Mouse (Mus musculus): Measurements from ENCODE around the gene Adamts16.

Gene Adamts16

DNA sequence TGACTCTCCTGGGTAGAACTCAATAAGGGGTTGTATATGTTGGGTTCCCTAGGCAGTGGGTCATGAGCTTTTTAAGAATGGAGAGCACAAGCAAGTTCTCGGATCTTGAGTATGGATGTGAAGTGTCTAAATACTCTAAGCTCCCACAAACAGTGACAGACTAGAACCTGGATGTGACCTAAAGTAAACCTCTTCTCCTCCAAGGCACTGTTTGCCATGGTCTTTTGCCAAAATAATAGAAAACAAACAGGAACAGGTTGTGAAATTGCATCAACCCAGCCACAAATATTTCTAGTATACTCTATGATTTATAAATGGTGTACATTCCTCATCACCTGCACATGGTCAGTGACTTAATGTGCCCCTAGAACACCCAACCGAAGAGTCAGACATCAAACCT is 79.0 kb downstream of the Adamts16 start:
- no peak for DNase-seq (ENCODE audit: low read depth)

DNA sequence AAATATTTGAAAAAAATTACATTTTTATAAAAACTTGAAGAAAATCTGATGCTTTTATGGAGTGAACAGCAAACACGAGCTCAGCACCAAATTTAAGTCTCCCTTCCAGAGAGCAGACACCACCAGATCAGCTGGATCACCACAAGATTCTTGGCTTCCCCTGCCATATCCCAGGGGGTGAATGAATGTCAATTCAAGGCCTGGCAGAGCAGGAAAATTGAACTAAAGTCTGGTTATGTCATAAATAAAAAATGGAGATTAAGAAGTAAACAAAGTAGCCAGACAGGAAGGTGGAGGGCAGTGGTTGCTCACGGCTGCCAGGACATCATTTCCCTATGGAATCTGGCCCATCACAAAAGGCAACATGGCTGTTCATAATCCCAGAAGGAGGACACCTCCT is 80.3 kb downstream of the Adamts16 start:
- no peak for DNase-seq (ENCODE audit: low read depth)

DNA sequence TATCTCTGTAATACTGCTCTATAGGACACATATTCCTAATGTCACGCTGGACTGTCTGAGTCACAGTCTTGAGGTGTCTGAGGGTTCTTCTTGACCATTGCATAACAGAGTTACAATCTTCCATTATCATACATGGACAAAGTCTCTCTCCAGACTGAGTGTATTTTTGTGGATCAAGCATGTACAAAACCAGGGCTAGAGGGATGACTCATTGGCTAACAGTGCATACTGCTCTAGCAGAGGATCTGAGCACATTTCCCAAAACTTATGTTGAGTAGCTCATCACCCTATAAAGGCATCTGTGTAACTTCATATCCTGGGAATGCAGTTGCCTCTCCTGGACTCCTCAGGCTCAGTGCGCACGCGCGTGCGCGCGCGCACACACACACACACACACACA is 81.4 kb downstream of the Adamts16 start:
- no peak for DNase-seq (ENCODE audit: low read depth)

GRCm38 (mm10) chr13:70746294-70747008 is 95.2 kb downstream of the Adamts16 start:
- no peak for DNase-seq (ENCODE audit: low read depth)

GRCm38 (mm10) chr13:70744416-70745038 is 97.1 kb downstream of the Adamts16 start:
- DNase-seq (ENCODE audit: low read depth) = no peak

DNA sequence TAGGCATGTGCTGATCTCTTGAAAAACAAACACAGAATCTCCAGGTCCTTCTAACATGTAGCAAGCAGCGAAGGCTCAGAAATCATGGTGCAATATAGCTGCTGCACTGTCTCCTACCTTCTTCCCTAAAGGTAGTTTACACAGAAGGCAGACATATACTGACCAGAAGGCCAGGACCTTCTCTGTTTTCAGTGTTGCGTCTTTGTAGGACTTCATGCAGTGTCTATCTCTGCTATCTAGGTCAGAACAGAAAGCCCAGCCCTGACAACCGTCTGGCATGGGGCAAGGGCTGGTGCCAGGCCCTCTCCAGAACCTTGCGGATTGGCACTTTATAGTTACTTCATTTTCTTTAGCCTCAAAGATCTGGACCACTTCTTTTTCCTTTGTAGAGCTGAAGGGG is 98.9 kb downstream of the Adamts16 start:
- no peak for DNase-seq (ENCODE audit: low read depth)

GRCm38 (mm10) chr13:70740281-70741240 is 101.0 kb downstream of the Adamts16 start:
- no peak for DNase-seq (ENCODE audit: low read depth)

GRCm38 (mm10) chr13:70738781-70739180 is 102.8 kb downstream of the Adamts16 start:
- no peak for DNase-seq (ENCODE audit: low read depth)

GRCm38 (mm10) chr13:70736409-70736808 is 105.2 kb downstream of the Adamts16 start:
- no peak for DNase-seq (ENCODE audit: low read depth)

GRCm38 (mm10) chr13:70734640-70735039 is 107.0 kb downstream of the Adamts16 start:
- no peak for DNase-seq (ENCODE audit: low read depth)

- DNase-seq (ENCODE audit: low read depth) = no peak
Measured at GRCm38 (mm10) chr13:70733911-70734310, 107.7 kb downstream of the Adamts16 start.

DNA sequence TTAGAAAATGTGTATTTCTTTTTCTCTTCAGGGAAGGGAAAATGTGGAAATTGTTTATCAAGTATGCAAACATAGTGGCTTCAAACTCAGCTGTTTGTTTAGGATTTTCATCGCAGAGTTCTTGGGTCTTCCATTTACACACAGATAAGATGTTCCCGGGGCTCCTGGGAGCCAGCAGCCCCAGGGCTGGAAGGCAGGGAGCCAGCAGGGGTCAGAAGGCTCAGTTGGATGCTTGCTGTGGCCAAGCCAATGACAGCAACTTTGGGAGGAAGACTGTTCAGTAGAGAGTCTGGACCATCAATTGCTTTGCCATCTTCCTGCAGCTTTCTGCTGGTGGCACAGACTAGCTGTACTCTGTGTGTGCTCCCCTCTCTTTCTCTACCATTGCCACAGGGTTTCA is 108.4 kb downstream of the Adamts16 start:
- no peak for DNase-seq (ENCODE audit: low read depth)

- DNase-seq (ENCODE audit: low read depth) = no peak
Measured at GRCm38 (mm10) chr13:70732781-70733180, 108.8 kb downstream of the Adamts16 start.

GRCm38 (mm10) chr13:70731349-70731748 is 110.3 kb downstream of the Adamts16 start:
- DNase-seq (ENCODE audit: low read depth) = no peak

- no peak for DNase-seq (ENCODE audit: low read depth)
Measured at GRCm38 (mm10) chr13:70729996-70730395, 111.6 kb downstream of the Adamts16 start.

GRCm38 (mm10) chr13:70726249-70726648 is 115.4 kb downstream of the Adamts16 start:
- DNase-seq (ENCODE audit: low read depth) = no peak

DNA sequence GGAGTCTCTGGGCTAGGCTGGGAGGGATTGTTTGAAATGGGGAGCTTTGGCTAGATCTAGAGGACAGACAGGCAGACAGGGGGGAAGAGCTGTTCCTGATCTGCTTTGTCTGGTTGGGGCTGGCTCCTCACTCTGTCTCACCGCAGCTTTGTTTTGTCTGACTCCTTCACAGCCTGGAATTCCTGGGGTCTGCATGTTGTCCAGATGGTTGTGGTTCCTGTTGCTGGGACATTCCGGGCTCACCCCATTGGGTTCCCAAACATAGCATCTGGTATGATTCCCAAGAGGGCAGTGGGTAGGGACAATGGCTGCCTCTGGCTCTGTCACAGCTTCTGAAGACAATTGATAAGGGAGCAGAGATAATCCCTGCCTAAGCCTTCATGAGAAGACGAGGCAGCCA is 117.0 kb downstream of the Adamts16 start:
- DNase-seq (ENCODE audit: low read depth) = no peak

DNA sequence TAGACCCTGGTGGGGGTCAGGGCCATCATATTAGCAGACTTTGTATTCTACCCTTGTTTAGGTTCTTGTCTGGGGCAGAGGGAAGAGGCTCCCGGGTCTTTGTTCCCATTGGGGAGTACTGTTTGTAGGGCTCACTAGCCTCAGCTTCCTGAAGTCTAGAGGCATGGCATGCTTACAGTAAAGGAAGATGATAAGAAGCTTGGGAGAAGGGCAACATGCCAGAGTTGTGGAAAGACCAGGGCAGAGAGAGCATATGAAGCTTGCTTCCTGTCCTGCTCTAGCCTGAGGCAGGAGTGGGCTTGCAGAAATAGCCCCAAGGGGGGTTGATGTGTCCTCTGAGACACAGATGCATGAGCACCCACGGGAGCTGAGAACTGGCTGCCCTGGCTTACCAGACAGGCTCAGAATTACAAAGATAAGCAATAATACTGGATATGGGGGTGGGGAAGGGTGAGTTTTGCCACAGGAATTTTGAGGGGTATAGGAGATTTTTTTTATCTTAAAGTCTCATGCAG is 117.4 kb downstream of the Adamts16 start:
- DNase-seq (ENCODE audit: low read depth) = no peak

GRCm38 (mm10) chr13:70719994-70720393 is 121.6 kb downstream of the Adamts16 start:
- no peak for DNase-seq (ENCODE audit: low read depth)

- DNase-seq (ENCODE audit: low read depth) = no peak
Measured at GRCm38 (mm10) chr13:70718814-70719213, 122.8 kb downstream of the Adamts16 start.

- DNase-seq (ENCODE audit: low read depth) = no peak
Measured at GRCm38 (mm10) chr13:70716022-70716421, 125.6 kb downstream of the Adamts16 start.

DNA sequence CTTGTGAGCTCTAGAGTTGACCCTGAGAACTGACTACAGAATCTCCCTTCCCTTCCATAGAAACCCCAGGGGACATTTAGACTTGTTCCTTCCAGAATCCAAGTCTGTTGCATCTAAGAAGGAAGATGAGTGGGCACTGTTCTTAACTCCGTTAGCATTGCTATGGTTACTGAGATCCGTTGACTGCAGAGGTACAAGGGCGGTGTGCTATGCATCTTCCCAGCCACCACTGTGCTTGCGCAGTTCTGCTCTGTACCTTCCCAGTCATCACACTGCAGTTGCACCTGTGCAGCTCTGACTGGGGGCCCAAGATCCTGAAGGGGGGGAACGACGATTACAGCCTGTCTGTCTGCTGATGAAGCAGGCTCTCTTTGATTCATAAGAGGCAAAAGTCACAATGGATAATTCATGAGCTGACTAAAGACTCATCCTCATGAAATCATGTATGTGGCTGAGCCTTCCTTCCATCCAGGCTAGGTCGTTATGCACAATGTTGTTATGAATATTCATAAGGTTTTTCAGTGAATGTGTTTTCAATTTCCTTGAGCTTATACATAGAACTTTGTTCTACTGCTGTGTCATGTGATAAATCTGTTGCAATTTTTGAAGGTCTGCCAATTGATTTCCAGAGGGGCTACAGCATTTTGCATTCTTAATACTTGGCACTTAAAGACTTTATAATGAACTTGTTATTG is 127.4 kb downstream of the Adamts16 start:
- no peak for DNase-seq (ENCODE audit: low read depth)

All from c-Kit-positive CD71-negative TER-119-negative erythroid progenitor cells, embryonic 14.5 days (primary cell).